Mouse (Mus musculus) ES-Bruce4 (cell line): Measurements from ENCODE around the gene Oaz1. TPM values are rescaled to one million over a fixed set of nuclear protein-coding genes. Genes with fewer than 3 reads are reported as not detected.
"Not testable (repeated sequence)": the region's sequence is repeated elsewhere in the genome, so short reads cannot be mapped to it uniquely, and the experiment has no call there.

Experiments
- H3K27ac ChIP-seq: 2 replicates; pipeline ENCODE4 v1.5.1; 2012; ENCODE audit warnings: low read length, inconsistent platforms; ENCODE audit not compliant: insufficient read depth
- H3K27me3 ChIP-seq: 2 replicates; pipeline ENCODE4 v1.6.1; 2012; ENCODE audit warnings: mild to moderate bottlenecking, low read length, inconsistent platforms; ENCODE audit not compliant: control insufficient read depth, poor library complexity, insufficient read depth, severe bottlenecking
- H3K36me3 ChIP-seq: 2 replicates; pipeline ENCODE4 v1.6.1; 2012; ENCODE audit warnings: inconsistent platforms, mild to moderate bottlenecking, low read length, moderate library complexity; ENCODE audit not compliant: control insufficient read depth, poor library complexity, insufficient read depth, severe bottlenecking
- H3K4me1 ChIP-seq: one replicate; pipeline ENCODE4 v1.8.1; 2011; ENCODE audit warnings: low read length; ENCODE audit not compliant: control insufficient read depth, insufficient read depth
- H3K4me3 ChIP-seq: 2 replicates; pipeline ENCODE4 v1.5.1; 2011; ENCODE audit warnings: low read depth, mild to moderate bottlenecking, low read length
- H3K9ac ChIP-seq: 2 replicates; pipeline ENCODE4 v1.6.1; 2012; ENCODE audit warnings: low read depth, mild to moderate bottlenecking, inconsistent platforms; ENCODE audit not compliant: poor library complexity, severe bottlenecking
- H3K9me3 ChIP-seq: replicated peaks from 2 replicates; pipeline ENCODE4 v1.6.1; 2012; ENCODE audit warnings: mild to moderate bottlenecking, low read length, inconsistent platforms; ENCODE audit not compliant: control insufficient read depth, poor library complexity, insufficient read depth, severe bottlenecking
- CTCF ChIP-seq: IDR thresholded peaks from one replicate; pipeline ENCODE4 v1.8.1; 2011; ENCODE audit warnings: low read depth, low read length
- EP300 ChIP-seq: IDR thresholded peaks from 2 replicates; pipeline ENCODE4 v1.6.1; 2011; ENCODE audit warnings: low read depth, low read length; ENCODE audit not compliant: insufficient read depth
- POLR2A ChIP-seq: IDR thresholded peaks from one replicate; pipeline ENCODE4 v1.8.1; 2011; ENCODE audit warnings: low read length; ENCODE audit not compliant: insufficient read depth
- polyA plus RNA-seq: library from polyadenylated mRNA; stranded (reverse); fragments of >200 nt; gene quantifications from 2 replicates; pipeline ENCODE4 v1.2.4, GENCODE M21; 2011; ENCODE audit warnings: low read depth; ENCODE audit not compliant: missing spikeins, insufficient read depth, insufficient read length

The Oaz1 gene
- polyA plus RNA-seq, 1 experiment, result 471 TPM

DNA sequence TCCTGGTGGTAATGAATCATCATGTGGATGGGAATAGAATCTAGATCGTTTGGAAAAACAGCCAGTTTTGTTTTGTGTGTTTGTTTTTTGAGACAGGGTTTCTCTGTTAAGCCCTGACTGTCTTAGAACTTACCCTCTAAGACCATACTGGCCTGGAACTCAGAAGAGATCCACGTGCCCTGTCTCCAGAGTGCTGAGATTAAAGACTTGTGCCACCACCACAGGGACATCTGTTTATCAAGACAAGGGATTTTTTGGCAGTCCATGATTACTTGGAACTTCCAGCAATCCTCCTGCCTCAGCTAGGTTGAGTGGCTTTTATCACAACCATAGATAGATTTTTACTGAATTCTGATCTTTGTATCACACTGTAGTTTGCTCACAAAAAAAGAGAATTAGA is 1.6 kb upstream of the Oaz1 start:
- H3K4me3 ChIP-seq, result no peak overlapping the region
- peaks cover 3% of the 10 kb centered on the region for H3K36me3 ChIP-seq
- no peaks in the 10 kb centered on the region for H3K27me3 ChIP-seq
- H3K4me1 ChIP-seq, result no peaks in the 10 kb centered on the region
- H3K9ac ChIP-seq, result no peak overlapping the region
- H3K27ac ChIP-seq, result no peak overlapping the region
- TF ChIP-seq EP300, result no peak
- no peak for TF ChIP-seq CTCF
- TF ChIP-seq POLR2A, result no peak
- no peaks in the 10 kb centered on the region for H3K9me3 ChIP-seq

DNA sequence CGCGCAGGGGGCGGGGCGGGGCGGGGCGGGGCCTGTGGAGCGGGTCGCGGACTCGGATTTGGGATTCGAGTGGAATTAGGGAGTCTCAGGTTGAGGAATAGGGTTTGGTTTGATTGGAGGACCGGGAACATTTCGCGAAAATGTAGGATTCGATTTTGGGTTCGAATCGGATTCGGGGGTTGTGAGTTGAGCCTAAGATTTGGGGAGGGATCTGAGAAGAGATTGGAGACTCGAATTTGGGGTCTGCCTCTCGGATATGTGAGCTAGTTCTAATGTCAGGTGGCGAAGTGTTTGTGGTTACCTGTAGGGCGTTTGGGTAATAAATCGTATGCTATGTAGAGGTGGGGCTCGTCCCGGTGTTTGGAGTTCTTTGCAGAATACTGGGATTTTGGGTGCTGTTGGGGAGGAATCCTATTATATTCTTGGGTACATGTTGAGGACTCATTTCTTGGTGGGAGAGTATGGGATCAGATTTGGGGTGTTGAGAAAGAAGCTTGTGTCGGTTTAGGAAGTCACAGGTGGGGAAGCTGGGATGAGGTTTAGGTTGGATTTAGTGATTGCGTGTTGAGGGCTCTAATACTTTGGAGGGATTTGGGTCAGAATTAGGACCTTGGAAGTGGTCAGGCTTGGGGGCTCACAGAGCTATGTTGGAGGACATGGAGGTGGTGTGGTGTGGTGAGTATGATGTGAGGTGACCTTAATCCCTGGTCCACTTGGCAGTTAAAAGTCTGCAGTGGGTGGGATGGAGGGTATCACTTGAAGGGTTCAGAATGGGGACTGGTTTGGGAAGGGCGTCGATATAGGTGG is 810 bp downstream of the Oaz1 start:
- no peak for TF ChIP-seq CTCF
- TF ChIP-seq EP300, result no peak
- TF ChIP-seq POLR2A, result no peak
- H3K27ac ChIP-seq, result no peak overlapping the region

DNA sequence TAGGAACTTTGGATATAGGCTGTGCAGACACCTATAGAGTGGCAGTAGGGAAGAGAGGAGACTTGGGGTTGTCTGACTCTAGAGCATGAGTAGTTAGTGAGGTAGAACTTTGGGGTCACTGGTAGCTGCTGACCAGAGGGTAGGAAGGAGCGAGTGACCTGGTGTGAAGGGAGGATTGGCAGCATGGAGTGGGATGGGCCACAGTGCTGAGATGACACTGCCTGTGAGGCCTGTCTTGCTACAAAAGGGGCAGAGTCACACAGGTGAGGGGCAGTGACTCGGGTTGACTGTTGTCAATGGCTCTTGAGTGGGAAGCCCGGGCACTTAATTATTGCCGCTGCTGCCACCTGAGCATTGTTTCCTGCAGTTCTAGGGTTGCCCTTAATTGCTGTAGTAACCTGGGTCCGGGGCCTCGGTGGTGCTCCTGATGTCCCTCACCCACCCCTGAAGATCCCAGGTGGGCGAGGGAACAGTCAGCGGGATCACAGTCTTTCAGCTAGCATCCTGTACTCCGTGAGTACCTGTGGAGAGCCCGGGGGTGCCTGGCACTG is 1.5 kb downstream of the Oaz1 start:
- peak overlapping the region; percentile 88 for H3K9ac ChIP-seq
- H3K4me3 ChIP-seq, result peak overlapping the region; percentile 93
- no peak overlapping the region for H3K27ac ChIP-seq
- no peaks in the 10 kb centered on the region for H3K4me1 ChIP-seq
- H3K9me3 ChIP-seq, result no peaks in the 10 kb centered on the region
- peaks cover 3% of the 10 kb centered on the region for H3K36me3 ChIP-seq
- no peaks in the 10 kb centered on the region for H3K27me3 ChIP-seq
- TF ChIP-seq POLR2A, result no peak
- no peak for TF ChIP-seq EP300
- TF ChIP-seq CTCF, result no peak

More for the DNA sequence above, 810 bp downstream of the Oaz1 start:
- no peaks in the 10 kb centered on the region for H3K9me3 ChIP-seq
- H3K4me3 ChIP-seq, result peak overlapping the region; percentile 93
- H3K9ac ChIP-seq, result peak overlapping the region; percentile 88
- H3K36me3 ChIP-seq, result peaks cover 3% of the 10 kb centered on the region
- no peaks in the 10 kb centered on the region for H3K27me3 ChIP-seq
- no peaks in the 10 kb centered on the region for H3K4me1 ChIP-seq

DNA sequence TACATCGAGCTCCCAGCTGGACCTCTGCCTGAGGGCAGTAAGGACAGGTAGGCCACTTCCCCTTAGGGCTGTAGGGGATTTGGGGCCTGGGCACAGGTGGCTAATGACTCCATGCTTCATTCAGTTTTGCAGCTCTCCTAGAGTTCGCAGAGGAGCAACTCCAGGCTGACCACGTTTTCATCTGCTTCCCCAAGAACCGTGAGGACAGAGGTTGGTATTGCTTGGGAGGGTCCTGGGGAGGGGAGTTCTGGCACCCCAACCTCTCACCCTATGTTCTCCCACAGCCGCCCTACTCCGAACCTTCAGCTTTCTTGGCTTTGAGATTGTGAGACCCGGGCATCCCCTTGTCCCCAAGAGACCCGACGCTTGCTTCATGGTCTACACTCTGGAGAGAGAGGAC is 2.1 kb downstream of the Oaz1 start:
- H3K4me3 ChIP-seq, H3K36me3 ChIP-seq, H3K9me3 ChIP-seq, H3K9ac ChIP-seq, H3K27me3 ChIP-seq, H3K27ac ChIP-seq, H3K4me1 ChIP-seq: not testable (repeated sequence)

DNA sequence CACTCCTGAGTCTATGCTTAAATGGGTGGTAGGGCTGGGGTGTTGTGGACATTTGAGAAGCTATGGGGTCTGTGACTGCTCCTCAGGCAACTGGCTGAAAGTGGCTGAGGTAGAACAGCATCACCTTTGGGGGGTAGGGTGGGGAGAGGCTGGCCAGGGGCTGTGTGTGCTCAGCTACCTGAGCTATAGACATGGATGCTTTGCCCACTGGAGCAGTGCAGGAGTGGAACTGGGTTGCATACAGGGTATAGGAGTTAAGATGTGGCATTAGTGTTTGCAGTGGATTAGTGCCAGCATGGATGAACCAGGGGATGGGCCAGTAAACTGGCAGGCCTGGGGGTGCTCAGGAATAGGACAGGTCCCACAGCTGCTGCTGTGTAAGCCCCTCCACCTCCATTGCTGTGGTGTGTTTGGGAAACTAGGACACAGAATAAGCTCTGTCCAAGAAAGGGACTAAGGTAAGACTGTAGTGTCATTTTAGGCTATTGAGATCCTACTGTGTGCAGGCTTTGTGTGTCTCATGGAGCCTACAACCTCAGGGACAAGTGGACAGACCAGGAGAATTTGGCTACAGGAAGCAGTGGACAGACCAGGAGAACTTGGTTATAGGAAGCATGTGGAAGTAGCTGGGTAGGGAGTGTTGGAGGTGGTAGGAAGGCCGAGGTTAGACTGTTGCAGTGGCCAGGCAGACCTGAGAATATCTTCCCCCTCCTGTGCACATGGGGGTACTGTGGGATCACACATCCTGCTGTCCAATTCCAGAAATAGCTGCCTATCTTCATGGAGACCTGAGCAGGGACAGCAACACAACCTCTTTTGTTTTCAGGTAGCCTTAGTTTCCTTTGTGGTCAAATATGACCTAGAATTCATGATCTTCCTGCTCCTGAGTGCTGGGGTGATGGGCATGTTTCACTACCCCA is 3.2 kb downstream of the Oaz1 start:
- no peaks in the 10 kb centered on the region for H3K9me3 ChIP-seq
- H3K27ac ChIP-seq, result no peak overlapping the region
- H3K9ac ChIP-seq, result no peak overlapping the region
- no peak for TF ChIP-seq EP300
- TF ChIP-seq POLR2A, result no peak
- TF ChIP-seq CTCF, result no peak
- H3K4me1 ChIP-seq, result no peaks in the 10 kb centered on the region
- H3K27me3 ChIP-seq, result no peaks in the 10 kb centered on the region
- no peak overlapping the region for H3K4me3 ChIP-seq
- peaks cover 3% of the 10 kb centered on the region for H3K36me3 ChIP-seq

DNA sequence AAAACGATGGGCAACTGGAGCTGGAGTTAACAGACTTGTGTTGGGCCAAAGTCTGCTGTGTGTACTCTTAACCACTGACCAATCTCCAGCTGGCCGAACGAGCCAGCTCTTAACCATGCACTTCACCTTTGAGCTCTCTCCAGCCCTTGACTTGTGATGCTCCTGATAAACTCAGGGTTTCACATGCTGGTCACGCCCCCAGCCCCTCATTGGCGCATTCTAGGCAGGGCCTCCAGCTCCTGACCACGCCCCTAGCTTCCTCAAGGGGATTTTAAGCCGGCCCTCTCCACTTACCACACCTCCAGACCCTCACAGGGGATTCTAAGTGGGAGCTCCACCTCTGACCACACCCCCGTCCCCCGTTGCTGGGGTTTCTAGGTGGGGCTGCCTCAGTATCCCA is 4.7 kb downstream of the Oaz1 start:
- Histone ChIP-seq H3K4me3 (no peak overlapping the region), H3K27ac (no peak overlapping the region), H3K9ac (no peak overlapping the region), H3K9me3 (no peaks in the 10 kb centered on the region), H3K36me3 (peaks cover 3% of the 10 kb centered on the region), H3K27me3 (0 out of 2 replicates have a peak, but pooled peaks cover 1% of the 10 kb centered on the region), H3K4me1 (no peaks in the 10 kb centered on the region)
- TF ChIP-seq POLR2A (no peak), CTCF (no peak), EP300 (no peak)
